Mouse (Mus musculus) lung, adult 2 months (tissue): ENCODE data around the gene Kansl3. TPM values are rescaled to one million over a fixed set of nuclear protein-coding genes. Genes with fewer than 3 reads are reported as not detected.

ENCODE experiments used
- DNase-seq: peaks from one replicate; pipeline ENCODE4 v3.0.0; 2022
- H3K4me1 ChIP-seq: fragments of 200-500 bp; 2 replicates; pipeline ENCODE4 v1.6.1; 2011; ENCODE audit warnings: low read length; ENCODE audit not compliant: control insufficient read depth, insufficient read depth
- H3K4me3 ChIP-seq: fragments of 200-500 bp; replicated peaks from 2 replicates; pipeline ENCODE3; 2011; ENCODE audit warnings: low read depth, mild to moderate bottlenecking, control low read depth, low read length; ENCODE audit errors: extremely low read depth
- CTCF ChIP-seq: fragments of 200-500 bp; IDR thresholded peaks from 2 replicates; pipeline ENCODE4 v1.5.1; 2011; ENCODE audit warnings: mild to moderate bottlenecking, low read length, control low read depth; ENCODE audit not compliant: insufficient read depth
- POLR2A ChIP-seq: fragments of 200-500 bp; IDR thresholded peaks from 2 replicates; pipeline ENCODE4 v1.6.1; 2011; ENCODE audit warnings: low read depth, mild to moderate bottlenecking, control low read depth, low read length, borderline replicate concordance; ENCODE audit errors: extremely low read depth
- WGBS: fragments of 180-500 bp; shearing (Covaris S2); methylation state at CpG from one replicate; pipeline ENCODE4 v1.1.7; 2018; 5-methylcytosine and 5-hydroxymethylcytosine counted together
- polyA plus RNA-seq: library from polyadenylated mRNA; depleted of rRNA; stranded (reverse); fragments of >200 nt; gene quantifications from 2 replicates; pipeline ENCODE4 v1.2.3, GENCODE M21; 2012; rRNA removed

The Kansl3 gene
- polyA plus RNA-seq, 1 experiment = 45.3 TPM

DNA sequence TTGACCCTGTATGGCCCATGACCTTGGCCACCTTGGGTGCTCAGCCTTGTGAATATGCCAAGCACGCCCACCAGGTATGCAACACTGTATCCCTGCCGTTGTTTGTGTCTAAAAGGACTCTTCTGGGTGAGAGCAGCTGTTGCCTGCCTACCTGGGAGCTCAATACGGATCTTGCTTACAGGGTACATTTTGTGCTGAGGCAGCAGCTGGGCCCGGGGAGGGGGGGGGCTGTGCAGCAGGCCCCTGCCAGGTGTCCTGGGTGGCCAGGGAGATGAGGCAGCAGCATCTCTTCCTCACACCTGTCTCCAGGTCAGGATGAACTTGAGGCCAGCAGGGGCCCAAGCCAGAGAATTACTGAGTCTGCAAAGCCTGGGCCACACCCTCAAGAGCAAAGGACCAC, 70.9 kb downstream of the Kansl3 start:
- DNase-seq = no peak
- no peak overlapping the region for H3K4me3 ChIP-seq
- WGBS = 73% methylated on average over 4 of the region's 4 CpGs
- H3K4me1 ChIP-seq = peaks cover 2% of the 10 kb centered on the region; the same call in 1 of the 2 replicates
- no peak for TF ChIP-seq CTCF
- TF ChIP-seq POLR2A = no peak

DNA sequence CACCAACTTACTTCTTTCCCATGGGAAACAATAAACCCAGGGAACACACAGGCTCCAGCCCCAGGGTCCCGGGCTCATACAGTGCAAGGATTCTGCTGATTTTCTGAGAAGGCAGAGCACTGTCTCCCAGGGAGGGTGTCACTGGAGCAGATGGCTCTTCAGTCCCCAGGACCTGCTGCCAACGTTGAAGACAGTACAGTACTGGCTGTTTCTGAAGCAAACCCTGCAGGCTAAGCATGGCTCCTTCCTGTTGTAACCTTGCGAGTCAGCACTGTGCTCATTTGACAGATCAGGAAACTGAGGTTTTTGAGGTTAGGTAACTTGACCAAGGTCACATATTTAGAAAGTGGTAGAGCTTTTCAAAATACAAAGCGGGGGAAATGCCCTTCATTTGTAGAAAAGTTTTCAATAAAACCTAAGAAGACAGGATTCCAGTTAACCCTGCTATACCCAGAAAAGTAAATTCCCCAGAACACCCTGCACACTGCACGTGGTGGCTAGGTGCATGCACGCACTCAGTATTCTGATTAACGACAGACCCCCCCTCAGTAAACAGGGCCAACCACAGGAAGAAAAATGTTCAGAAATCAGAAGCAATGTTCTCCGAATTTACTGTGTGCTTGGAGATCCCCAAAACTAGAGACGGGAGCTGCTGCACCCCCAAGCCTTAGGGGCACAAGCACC, 72.4 kb downstream of the Kansl3 start:
- no peak for DNase-seq
- Histone ChIP-seq H3K4me3 (no peak overlapping the region), H3K4me1 (no peaks in the 10 kb centered on the region)
- TF ChIP-seq CTCF = no peak
- TF ChIP-seq POLR2A = no peak
- 50% methylated on average over 9 of the region's 9 CpGs for WGBS

DNA sequence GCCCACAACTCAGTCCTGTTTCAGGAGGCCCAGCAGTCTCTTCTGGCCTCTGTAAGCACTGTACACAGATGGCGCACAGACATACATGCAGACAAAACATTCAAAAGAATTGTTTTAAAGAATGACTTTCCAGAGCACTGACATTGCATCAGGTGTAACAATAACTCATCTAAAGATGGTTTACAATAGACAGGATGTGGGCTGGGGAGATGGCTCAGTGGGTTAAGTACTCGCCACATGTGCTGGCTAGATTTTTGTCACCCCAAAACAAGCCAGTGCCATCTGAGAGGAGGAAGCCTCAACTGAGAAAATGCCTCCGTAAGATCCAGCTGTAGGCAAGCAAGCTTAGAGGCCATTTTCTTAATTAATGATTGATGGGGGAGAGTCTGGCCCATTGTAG, 74.6 kb downstream of the Kansl3 start:
- Histone ChIP-seq H3K4me1 (no peaks in the 10 kb centered on the region), H3K4me3 (no peak overlapping the region)
- WGBS = 61% methylated on average over 3 of the region's 3 CpGs
- DNase-seq = no peak
- no peak for TF ChIP-seq POLR2A
- TF ChIP-seq CTCF = no peak

DNA sequence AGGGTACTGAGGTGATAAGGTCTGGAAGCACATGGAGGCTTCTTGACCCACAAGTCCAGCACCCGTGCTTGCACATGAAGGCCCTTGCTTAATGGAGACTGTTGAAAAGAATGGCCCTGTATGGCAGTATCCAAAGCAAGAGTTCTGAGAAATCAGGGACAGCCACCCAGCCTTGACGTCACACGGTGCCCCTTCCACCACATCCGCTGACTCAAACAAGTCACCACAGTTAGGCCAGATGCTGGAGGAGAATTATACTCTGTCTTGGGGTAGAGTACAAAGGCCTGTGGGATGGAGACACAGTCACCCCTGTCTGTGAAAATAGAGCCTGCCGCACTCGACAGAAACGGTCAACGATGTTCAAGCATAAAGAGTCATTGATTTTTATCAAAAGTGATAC, 75.5 kb downstream of the Kansl3 start:
- Histone ChIP-seq H3K4me1 (no peaks in the 10 kb centered on the region), H3K4me3 (no peak overlapping the region)
- no peak for DNase-seq
- WGBS = 87% methylated on average over 8 of the region's 8 CpGs
- no peak for TF ChIP-seq POLR2A
- TF ChIP-seq CTCF = no peak

Other genes starting within 250 kb of the Kansl3 start
- gene Uggt1, start 124.5 kb downstream of the Kansl3 start, polyA plus RNA-seq = 12.0 and 18.0 TPM in 2 replicates
- gene Neurl3, start 94.5 kb downstream of the Kansl3 start, polyA plus RNA-seq = 23.5 and 26.4 TPM in 2 replicates
- gene Arid5a, start 61.4 kb downstream of the Kansl3 start, polyA plus RNA-seq = 11.2 and 13.8 TPM in 2 replicates
- 0.05 and 0.07 TPM in 2 replicates for gene Fer1l5, start 3.1 kb upstream of the Kansl3 start, polyA plus RNA-seq
- 9.7 and 15.9 TPM in 2 replicates for gene Lman2l, start 76.1 kb upstream of the Kansl3 start, polyA plus RNA-seq
- 5.6 and 5.9 TPM in 2 replicates for gene Cnnm4, start 102.4 kb upstream of the Kansl3 start, polyA plus RNA-seq
- 36.6 and 37.0 TPM in 2 replicates for gene Cnnm3, start 142.7 kb upstream of the Kansl3 start, polyA plus RNA-seq
- 13.7 and 36.2 TPM in 2 replicates for gene Ankrd23, start 167.7 kb upstream of the Kansl3 start, polyA plus RNA-seq
- not detected in 2 replicates for gene Gm42417, start 170.2 kb upstream of the Kansl3 start, polyA plus RNA-seq
- gene Ankrd39, start 178.3 kb upstream of the Kansl3 start, polyA plus RNA-seq = 22.1 and 22.8 TPM in 2 replicates
- gene Sema4c, start 189.2 kb upstream of the Kansl3 start, polyA plus RNA-seq = 23.0 and 23.7 TPM in 2 replicates